Mouse (Mus musculus): ENCODE data around the gene Bcr. TPM values are rescaled to one million over a fixed set of nuclear protein-coding genes. Genes with fewer than 3 reads are reported as not detected.

Bcr gene
- polyA plus RNA-seq (2015; fragmentation: Nextera tagmentation; extraction: Ambion mirVana), result 18.5 and 20.1 TPM in 2 replicates

DNA sequence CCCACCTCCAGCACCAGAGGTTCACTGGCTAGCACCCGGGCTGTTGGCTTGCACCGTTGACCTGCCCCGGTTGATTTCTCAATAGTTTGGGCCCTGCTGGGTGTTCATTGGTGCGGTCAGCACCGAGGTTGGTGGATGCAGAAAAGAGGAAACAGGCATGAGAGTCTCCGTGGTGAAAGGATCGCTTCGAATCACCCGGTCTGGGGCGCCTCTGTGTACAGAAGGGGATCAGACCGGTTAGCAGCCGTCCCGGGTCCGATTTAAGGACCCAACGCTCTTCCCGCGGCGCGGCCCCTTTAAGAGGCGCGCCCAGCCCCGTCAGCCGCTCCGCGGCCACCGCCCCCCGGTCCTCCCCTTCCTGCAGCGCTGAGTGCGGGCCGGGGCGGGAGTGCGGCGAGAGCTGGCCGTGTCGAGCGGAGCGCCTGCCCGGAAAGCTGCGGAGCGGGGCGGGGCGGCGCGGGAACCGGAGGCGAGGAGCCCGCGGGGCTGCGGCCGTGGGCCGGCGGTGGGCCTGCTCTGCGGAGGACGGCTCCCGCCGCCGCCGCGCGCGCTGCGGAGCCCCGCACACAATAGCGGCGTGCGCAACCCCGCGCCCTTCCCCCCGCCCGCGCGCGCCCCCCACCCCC, at the start of gene Bcr:
TSS of gene Bcr (plus strand) at position 376 of the 626 bp plus-strand sequence.
- under 1% methylated on average over 48 of the region's 73 CpGs for WGBS
- Histone ChIP-seq H3K9ac (ENCODE audit: low read depth, low read length) (peak within 1 kb of the TSS; percentile 81), H3K9me3 (ENCODE audit: control insufficient read depth, low read length) (no peaks in the 10 kb centered on the region), H3K27ac (ENCODE audit: low read length) (peak within 1 kb of the TSS; percentile 41), H3K36me3 (ENCODE audit: control insufficient read depth, insufficient read depth, low read length) (no peaks in the 10 kb centered on the region), H3K4me1 (ENCODE audit: control insufficient read depth, insufficient read depth, low read length) (peaks cover 32% of the 10 kb centered on the region), H3K27me3 (replicated peaks; ENCODE audit: control insufficient read depth, insufficient read depth, low read length) (no peaks in the 10 kb centered on the region), H3K4me3 (ENCODE audit: low read length) (peak within 1 kb of the TSS; percentile 89), H3K4me2 (ENCODE audit: low read depth, low read length) (peak within 1 kb of the TSS; percentile 90)
- peak; percentile 87 for ATAC-seq

DNA sequence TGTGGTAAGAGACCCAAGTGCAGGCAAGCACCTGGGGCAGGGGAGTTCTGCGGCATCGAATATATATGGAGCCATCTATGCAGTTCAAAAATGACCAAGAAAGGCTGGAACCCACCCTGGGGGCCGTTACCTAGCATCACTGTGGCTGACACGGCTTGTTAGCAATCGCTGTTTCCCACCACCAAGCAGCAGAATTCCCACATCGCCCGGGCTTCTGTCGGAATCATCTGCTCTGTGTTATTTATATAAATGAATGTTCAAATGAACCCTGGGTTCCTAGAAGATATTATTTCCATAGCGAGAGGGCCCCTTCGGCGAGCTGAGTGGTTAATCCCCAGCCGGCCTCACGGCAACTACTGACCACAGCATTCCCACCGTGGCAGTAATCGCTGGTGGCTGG, 49.7 kb upstream of the Bcr start:
- Histone ChIP-seq H3K9ac (ENCODE audit: low read depth, low read length) (no peak overlapping the region), H3K27me3 (replicated peaks; ENCODE audit: control insufficient read depth, insufficient read depth, low read length) (no peaks in the 10 kb centered on the region), H3K36me3 (ENCODE audit: control insufficient read depth, insufficient read depth, low read length) (no peaks in the 10 kb centered on the region), H3K4me1 (ENCODE audit: control insufficient read depth, insufficient read depth, low read length) (no peaks in the 10 kb centered on the region), H3K4me3 (ENCODE audit: low read length) (no peak overlapping the region), H3K27ac (ENCODE audit: low read length) (no peak overlapping the region), H3K9me3 (ENCODE audit: control insufficient read depth, low read length) (no peaks in the 10 kb centered on the region), H3K4me2 (ENCODE audit: low read depth, low read length) (no peak overlapping the region)
- ATAC-seq, result no peak
- WGBS, result 86% methylated on average over 15 of the region's 15 CpGs

DNA sequence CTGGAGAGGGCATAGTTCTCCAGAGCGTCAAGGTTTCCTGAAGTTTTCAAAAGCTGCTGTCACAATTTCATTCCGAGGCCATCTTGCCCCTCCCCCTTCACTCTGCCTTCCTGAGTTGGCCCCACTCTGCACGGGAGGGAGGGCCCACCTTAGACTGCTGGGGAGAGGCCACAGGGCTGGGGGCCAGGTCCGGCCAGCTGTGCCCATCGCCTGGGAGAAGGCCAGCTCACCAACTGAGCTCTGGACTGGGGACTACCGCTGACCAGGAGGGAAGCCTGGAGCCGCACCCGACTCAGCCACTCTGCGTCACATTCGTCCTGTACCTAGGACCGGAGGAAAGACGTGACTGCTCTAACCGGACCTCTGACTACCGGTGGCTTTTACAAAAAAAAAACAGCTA, 44.9 kb upstream of the Bcr start:
- 68% methylated on average over 14 of the region's 14 CpGs for WGBS

DNA sequence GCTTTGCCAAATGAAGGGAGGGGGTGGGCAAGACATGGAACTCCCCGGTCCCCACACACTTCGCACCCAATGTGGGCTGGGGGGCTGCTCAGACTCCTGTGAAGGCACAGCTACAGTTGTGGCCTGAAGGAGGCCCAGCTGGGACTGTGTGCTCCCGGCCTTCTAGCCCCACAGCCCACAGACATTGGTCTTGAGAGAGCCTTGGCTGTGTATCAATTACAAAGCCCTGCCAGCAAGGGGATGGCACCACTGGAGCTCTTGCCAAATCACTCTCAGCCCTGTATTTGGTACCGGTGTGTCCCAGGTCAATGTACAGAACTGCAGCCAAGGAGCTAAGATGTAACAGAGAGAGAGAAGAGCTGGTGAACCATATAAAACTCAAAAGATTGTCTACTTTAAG, 43.9 kb upstream of the Bcr start:
- Histone ChIP-seq H3K27me3 (replicated peaks; ENCODE audit: control insufficient read depth, insufficient read depth, low read length) (no peaks in the 10 kb centered on the region), H3K4me3 (ENCODE audit: low read length) (no peak overlapping the region), H3K9ac (ENCODE audit: low read depth, low read length) (no peak overlapping the region), H3K4me1 (ENCODE audit: control insufficient read depth, insufficient read depth, low read length) (no peaks in the 10 kb centered on the region), H3K27ac (ENCODE audit: low read length) (no peak overlapping the region), H3K4me2 (ENCODE audit: low read depth, low read length) (no peak overlapping the region), H3K36me3 (ENCODE audit: control insufficient read depth, insufficient read depth, low read length) (no peaks in the 10 kb centered on the region), H3K9me3 (ENCODE audit: control insufficient read depth, low read length) (no peaks in the 10 kb centered on the region)
- ATAC-seq, result no peak
- 93% methylated on average over 4 of the region's 4 CpGs for WGBS

More for the DNA sequence above, 44.9 kb upstream of the Bcr start:
- Histone ChIP-seq H3K9ac (ENCODE audit: low read depth, low read length) (no peak overlapping the region), H3K4me2 (ENCODE audit: low read depth, low read length) (no peak overlapping the region), H3K36me3 (ENCODE audit: control insufficient read depth, insufficient read depth, low read length) (no peaks in the 10 kb centered on the region), H3K9me3 (ENCODE audit: control insufficient read depth, low read length) (no peaks in the 10 kb centered on the region), H3K4me1 (ENCODE audit: control insufficient read depth, insufficient read depth, low read length) (no peaks in the 10 kb centered on the region), H3K4me3 (ENCODE audit: low read length) (no peak overlapping the region), H3K27ac (ENCODE audit: low read length) (no peak overlapping the region), H3K27me3 (replicated peaks; ENCODE audit: control insufficient read depth, insufficient read depth, low read length) (no peaks in the 10 kb centered on the region)
- ATAC-seq, result no peak

DNA sequence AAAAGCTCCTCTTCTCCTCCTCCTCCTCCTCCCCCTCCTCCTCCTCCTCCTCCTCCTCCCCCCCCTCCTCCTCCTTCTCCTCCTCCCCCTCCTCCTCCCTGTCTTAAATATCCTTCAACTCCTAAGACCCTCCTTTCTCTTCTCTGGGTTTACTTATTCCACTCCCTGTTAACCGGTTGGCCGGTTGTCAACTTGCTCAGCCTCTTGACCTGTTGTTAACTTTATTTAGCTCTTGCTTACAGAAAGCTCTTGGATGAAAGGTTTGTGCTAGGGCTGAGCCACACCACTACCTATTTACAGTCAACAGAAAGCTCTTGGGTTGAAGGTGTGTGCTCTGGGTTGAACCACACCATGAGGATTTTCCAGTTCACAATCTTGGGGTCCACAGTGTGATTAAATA, 40.1 kb upstream of the Bcr start:
- no peak overlapping the region for H3K9ac ChIP-seq (ENCODE audit: low read depth, low read length)
- no peak overlapping the region for H3K4me2 ChIP-seq (ENCODE audit: low read depth, low read length)
- ATAC-seq, result no peak
- no peaks in the 10 kb centered on the region for H3K36me3 ChIP-seq (ENCODE audit: control insufficient read depth, insufficient read depth, low read length)
- H3K4me3 ChIP-seq (ENCODE audit: low read length), result no peak overlapping the region
- H3K27me3 ChIP-seq (replicated peaks; ENCODE audit: control insufficient read depth, insufficient read depth, low read length), result no peaks in the 10 kb centered on the region
- no peaks in the 10 kb centered on the region for H3K9me3 ChIP-seq (ENCODE audit: control insufficient read depth, low read length)
- no peak overlapping the region for H3K27ac ChIP-seq (ENCODE audit: low read length)
- 33% methylated on average over 2 of the region's 2 CpGs for WGBS
- no peaks in the 10 kb centered on the region for H3K4me1 ChIP-seq (ENCODE audit: control insufficient read depth, insufficient read depth, low read length)

DNA sequence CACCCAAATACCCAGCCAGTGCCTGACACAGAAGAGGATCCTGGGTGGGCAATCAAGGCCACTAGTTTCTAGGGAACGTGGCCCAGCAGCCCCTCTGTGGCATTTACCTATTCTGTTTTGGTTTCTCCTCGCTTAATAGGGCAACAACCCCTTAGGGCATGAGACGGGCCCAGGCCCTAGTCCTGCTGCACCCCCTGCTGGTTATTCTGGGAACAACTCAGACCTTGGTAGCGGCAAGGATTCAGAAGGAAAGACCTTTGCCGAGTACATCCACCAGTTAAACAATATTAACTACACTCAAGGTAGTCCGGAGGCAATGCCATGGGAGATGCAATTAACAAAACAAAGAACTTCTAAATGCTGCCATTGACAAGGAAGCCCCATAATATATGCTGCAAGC, 39.3 kb upstream of the Bcr start:
- no peak overlapping the region for H3K4me2 ChIP-seq (ENCODE audit: low read depth, low read length)
- H3K4me1 ChIP-seq (ENCODE audit: control insufficient read depth, insufficient read depth, low read length), result no peaks in the 10 kb centered on the region
- H3K36me3 ChIP-seq (ENCODE audit: control insufficient read depth, insufficient read depth, low read length), result no peaks in the 10 kb centered on the region
- no peaks in the 10 kb centered on the region for H3K9me3 ChIP-seq (ENCODE audit: control insufficient read depth, low read length)
- ATAC-seq, result peak; percentile 74
- no peaks in the 10 kb centered on the region for H3K27me3 ChIP-seq (replicated peaks; ENCODE audit: control insufficient read depth, insufficient read depth, low read length)
- H3K4me3 ChIP-seq (ENCODE audit: low read length), result no peak overlapping the region
- no peak overlapping the region for H3K27ac ChIP-seq (ENCODE audit: low read length)
- H3K9ac ChIP-seq (ENCODE audit: low read depth, low read length), result no peak overlapping the region
- 12% methylated on average over 6 of the region's 6 CpGs for WGBS

DNA sequence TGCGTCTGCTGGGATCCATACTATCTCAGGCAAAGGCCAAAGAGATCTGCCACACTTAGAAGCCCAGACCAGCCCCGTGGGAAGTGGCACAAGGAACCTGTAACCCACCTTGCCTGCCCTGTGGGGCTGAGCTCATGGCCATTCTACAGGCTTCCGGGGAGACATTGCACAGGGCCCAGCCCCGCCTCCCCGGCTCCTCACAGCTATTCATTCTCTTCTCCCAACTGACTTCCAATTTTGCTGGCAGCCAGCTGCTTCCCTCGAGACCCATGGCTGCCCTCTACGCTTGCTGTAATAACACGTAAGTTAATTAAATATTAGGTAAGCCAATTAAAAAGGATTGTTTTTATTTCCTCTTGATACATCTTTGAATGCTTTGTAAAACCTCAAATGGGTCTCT, 33.9 kb upstream of the Bcr start:
- Histone ChIP-seq H3K4me1 (ENCODE audit: control insufficient read depth, insufficient read depth, low read length) (no peaks in the 10 kb centered on the region), H3K9ac (ENCODE audit: low read depth, low read length) (no peak overlapping the region), H3K36me3 (ENCODE audit: control insufficient read depth, insufficient read depth, low read length) (no peaks in the 10 kb centered on the region), H3K4me3 (ENCODE audit: low read length) (no peak overlapping the region), H3K27me3 (replicated peaks; ENCODE audit: control insufficient read depth, insufficient read depth, low read length) (no peaks in the 10 kb centered on the region), H3K4me2 (ENCODE audit: low read depth, low read length) (no peak overlapping the region), H3K9me3 (ENCODE audit: control insufficient read depth, low read length) (no peaks in the 10 kb centered on the region), H3K27ac (ENCODE audit: low read length) (no peak overlapping the region)
- WGBS, result 64% methylated on average over 8 of the region's 8 CpGs
- no peak for ATAC-seq

DNA sequence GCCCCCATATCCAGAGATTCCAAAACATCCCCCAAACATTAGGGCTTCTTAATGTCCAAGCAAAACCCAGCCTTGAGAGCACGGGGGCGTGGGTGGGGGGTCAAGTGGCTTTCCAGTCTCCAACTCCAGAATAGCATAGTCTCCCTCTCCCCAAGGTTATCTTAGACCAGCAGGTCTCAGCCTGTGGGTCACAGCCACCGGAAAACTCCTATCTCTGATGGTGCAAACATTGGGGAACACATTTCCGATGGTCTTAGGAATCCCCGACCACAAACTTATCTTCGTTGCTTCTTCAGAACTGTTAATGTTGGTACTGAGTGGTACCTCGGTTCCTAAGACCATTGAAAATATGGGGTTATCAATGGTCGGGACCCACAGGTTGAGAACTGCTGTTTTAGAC, 31.6 kb upstream of the Bcr start:
- Histone ChIP-seq H3K4me1 (ENCODE audit: control insufficient read depth, insufficient read depth, low read length) (no peaks in the 10 kb centered on the region), H3K9me3 (ENCODE audit: control insufficient read depth, low read length) (no peaks in the 10 kb centered on the region), H3K4me3 (ENCODE audit: low read length) (no peak overlapping the region), H3K27me3 (replicated peaks; ENCODE audit: control insufficient read depth, insufficient read depth, low read length) (no peaks in the 10 kb centered on the region), H3K4me2 (ENCODE audit: low read depth, low read length) (no peak overlapping the region), H3K9ac (ENCODE audit: low read depth, low read length) (no peak overlapping the region), H3K27ac (ENCODE audit: low read length) (no peak overlapping the region), H3K36me3 (ENCODE audit: control insufficient read depth, insufficient read depth, low read length) (no peaks in the 10 kb centered on the region)
- 86% methylated on average over 8 of the region's 8 CpGs for WGBS
- ATAC-seq, result no peak

DNA sequence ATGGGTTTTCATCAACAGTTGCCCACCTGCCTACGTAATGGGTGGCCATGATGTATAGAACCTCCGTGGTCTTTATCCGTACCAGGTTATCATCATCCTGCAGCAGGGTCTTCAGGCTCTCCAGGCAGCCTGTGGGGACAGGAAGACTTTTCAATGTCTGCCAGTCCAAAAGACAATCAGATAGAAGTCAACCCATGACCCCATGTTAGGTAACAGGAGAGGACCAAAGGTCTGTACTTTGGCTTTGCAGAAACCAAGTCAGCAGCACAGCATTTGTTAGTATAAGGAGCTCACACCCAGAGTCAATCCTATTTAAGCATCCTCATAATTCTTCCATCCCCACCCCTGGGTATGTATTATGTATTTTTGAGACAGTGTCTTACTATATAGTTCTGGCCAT, 30.7 kb upstream of the Bcr start:
- Histone ChIP-seq H3K4me3 (ENCODE audit: low read length) (no peak overlapping the region), H3K36me3 (ENCODE audit: control insufficient read depth, insufficient read depth, low read length) (no peaks in the 10 kb centered on the region), H3K27me3 (replicated peaks; ENCODE audit: control insufficient read depth, insufficient read depth, low read length) (no peaks in the 10 kb centered on the region), H3K9ac (ENCODE audit: low read depth, low read length) (no peak overlapping the region), H3K27ac (ENCODE audit: low read length) (no peak overlapping the region), H3K9me3 (ENCODE audit: control insufficient read depth, low read length) (no peaks in the 10 kb centered on the region), H3K4me1 (ENCODE audit: control insufficient read depth, insufficient read depth, low read length) (no peaks in the 10 kb centered on the region), H3K4me2 (ENCODE audit: low read depth, low read length) (no peak overlapping the region)
- no peak for ATAC-seq
- WGBS, result 94% methylated on average over 3 of the region's 3 CpGs

DNA sequence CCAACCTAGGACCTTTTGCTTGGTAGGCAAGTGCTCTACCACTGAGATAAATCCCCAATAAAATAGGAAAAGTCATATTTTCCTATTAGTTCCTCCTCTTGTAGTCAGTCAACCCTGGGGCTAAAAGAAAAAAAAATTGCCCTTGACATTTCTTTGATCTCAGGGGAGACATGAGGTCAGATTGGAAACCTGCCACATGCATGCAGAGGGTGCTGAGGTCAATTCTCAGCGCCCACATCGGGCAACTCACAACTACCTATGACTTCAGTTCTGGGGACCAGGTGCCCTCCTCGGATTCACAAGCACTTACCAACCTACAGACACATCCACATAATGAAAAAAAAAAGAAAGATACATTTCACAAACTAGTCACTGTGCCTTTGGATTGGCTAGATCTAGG, 30.2 kb upstream of the Bcr start:
- Histone ChIP-seq H3K9ac (ENCODE audit: low read depth, low read length) (no peak overlapping the region), H3K9me3 (ENCODE audit: control insufficient read depth, low read length) (no peaks in the 10 kb centered on the region), H3K27ac (ENCODE audit: low read length) (no peak overlapping the region), H3K36me3 (ENCODE audit: control insufficient read depth, insufficient read depth, low read length) (no peaks in the 10 kb centered on the region), H3K4me2 (ENCODE audit: low read depth, low read length) (no peak overlapping the region), H3K27me3 (replicated peaks; ENCODE audit: control insufficient read depth, insufficient read depth, low read length) (no peaks in the 10 kb centered on the region), H3K4me3 (ENCODE audit: low read length) (no peak overlapping the region), H3K4me1 (ENCODE audit: control insufficient read depth, insufficient read depth, low read length) (no peaks in the 10 kb centered on the region)
- no peak for ATAC-seq
- WGBS, result 83% methylated on average over 3 of the region's 3 CpGs
